Mouse (Mus musculus): ENCODE results near the gene Col25a1.

Gene Col25a1

DNA sequence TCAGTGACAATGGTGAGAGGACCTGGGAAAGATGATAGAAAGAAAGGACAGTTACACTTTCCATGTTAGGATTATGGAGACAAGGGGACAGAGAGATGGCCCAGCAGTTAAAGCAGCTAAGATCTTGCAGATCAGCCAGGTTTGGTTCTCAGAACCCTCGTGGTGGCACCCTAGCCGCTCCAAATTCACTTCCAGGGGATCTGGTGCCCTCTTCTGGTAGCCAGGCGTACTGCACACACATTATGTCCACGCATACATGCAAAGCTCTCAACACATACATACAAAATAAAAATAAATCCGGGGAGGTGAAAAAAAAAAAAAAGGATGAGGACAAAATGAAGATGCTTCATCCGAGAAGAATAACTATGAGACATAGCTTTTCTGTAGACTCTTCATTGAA, 445.4 kb downstream of the Col25a1 start:
- DNase-seq (ENCODE audit: low spot score in 2 of 2), result no peak

DNA sequence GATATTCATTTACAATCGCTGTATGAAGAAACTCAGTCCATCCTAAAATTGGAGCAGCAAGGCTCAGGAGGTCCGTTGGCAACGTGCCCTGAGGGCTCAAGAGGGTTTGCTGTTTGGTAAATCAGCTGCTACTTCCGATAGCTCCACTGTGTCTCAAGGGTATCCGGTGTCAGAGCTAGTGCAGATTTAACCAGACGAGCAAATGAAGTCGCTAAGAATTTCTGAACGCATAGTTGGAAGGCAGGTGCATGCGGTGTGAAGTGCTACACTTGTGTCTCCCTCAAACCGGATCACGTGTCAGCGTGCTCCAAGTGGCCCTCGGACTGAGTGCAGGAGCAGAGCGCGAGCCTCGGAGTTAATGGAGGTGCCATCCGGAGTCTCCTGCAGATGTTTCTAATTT, 448.2 kb downstream of the Col25a1 start:
- DNase-seq (ENCODE audit: low spot score in 2 of 2), result no peak

DNA sequence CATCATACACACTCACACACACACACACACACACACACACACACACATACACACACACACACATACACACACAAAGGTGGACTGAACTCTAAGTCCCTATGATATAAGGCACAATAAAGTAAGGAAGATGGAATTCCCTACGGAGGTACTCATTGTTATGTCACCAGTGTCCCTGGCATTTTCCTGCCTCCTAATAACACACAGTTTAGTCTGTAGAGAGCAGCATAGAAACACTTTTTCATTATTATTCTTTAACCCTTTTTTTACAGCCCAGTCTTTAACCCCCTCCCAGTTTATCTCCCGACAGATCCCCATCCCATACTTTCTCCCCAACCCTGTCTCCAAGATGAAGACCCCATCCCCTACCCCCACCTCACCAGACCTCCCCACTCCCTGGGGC, 450.3 kb downstream of the Col25a1 start:
- no peak for DNase-seq (ENCODE audit: low spot score in 2 of 2)

DNA sequence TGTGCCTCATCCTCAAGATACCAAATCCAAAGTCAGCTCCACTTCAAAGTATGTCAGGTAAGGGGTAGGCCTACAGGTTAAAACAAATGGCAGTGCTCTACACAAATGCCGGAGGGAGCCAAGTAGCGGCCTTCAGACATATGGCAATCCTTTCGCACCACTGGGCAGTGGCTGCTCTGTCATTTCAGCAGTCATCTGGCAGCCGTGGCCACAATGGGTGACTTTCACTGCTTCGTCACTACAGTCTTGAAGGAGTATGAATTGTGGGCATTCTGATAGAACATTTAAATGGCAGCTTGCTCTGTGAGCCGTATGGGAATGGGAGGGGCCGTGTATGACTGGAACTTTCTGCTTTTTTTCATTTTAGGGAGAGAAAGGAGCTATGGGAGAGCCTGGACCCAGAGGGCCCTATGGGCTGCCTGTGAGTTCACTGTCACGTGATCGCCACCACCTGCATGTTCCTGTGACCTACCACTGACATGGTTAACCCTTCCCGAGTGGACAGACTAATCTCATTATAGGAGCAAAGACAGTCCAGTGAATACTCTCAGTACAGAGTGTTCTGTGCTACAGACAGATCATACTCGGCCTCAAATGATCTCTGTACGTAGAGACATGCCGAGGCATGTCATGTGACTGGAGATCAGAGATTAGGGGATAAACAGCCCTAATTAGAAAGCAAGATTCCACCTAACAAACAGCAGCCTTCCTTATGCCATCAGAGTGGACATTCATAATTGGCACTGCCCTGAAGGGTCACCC, 451.8 kb downstream of the Col25a1 start:
- DNase-seq (ENCODE audit: low spot score in 2 of 2), result no peak

DNA sequence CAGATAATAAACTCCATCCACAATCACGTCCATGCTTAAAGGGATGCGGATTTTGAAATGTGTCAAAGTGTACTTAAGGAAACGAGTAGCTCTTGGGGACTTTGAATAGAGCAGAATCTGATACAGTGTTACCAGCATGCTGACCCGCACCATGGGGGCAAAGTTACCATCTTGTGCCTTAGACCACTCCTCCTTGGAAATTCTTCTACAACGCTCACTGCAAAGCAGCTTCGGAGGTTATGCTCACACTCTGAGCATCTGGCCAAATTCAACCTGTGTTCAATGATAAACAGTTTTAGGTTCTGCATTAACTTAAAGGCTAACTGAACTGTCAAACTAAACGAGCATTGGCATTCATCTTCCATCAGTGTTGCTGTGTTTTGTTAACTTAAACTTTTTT, 452.7 kb downstream of the Col25a1 start:
- no peak for DNase-seq (ENCODE audit: low spot score in 2 of 2)

DNA sequence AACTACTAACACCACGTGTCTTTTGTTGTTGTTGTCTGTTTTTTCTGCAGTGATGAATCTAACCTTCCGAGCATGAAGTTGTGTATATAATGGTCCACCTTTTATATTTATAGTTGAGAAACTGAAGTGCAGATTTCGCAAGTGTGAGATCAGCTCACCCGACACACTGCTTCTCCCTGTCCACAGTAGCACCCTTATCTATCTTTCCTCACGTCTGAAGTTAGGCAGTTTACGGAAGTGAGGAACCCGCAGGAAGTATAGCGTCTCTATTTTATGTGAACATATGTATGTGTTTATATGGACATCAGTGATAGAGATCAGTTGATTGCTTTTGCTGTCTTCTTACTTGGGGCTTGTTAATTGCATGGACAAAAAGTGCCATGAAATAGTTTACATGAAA, 463.7 kb downstream of the Col25a1 start:
- no peak for DNase-seq (ENCODE audit: low spot score in 2 of 2)

DNA sequence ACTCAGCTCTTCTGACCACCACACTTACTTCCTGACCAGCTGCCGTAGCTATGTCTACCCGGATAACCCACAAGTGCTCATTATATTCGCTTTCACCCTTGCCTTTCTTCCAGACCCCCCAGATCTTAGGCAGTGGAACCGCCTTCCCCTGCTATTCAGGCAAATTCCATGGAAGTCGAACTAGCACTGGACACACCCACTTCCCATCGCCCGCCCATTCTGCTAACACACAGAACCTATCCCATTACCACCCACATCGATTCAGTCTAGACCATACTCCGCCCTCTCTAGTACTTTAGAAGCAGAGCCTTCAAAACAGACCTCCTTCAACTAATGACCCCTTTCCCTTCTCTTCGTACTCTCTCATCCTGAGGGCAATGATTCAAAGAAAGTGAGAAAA, 470.2 kb downstream of the Col25a1 start:
- no peak for DNase-seq (ENCODE audit: low spot score in 2 of 2)

DNA sequence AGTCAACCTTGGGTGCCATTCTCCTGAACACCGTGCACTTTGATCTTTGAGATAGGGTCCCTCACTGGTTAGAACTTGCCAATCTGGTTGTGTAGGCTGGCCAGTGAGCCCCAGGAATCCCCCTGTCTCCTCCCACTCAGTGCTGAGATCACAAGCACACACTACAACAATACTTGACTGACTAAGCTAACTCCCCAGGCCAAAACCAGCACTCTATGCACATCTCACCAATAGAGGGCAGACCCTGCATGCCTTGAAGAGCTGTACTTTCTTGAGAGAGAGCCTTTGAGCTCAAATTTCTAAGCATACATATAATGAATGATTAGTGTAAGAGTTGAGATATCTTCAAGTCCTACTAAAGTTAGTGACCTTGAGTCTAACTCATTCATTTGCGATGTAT, 476.6 kb downstream of the Col25a1 start:
- no peak for DNase-seq (ENCODE audit: low spot score in 2 of 2)

DNA sequence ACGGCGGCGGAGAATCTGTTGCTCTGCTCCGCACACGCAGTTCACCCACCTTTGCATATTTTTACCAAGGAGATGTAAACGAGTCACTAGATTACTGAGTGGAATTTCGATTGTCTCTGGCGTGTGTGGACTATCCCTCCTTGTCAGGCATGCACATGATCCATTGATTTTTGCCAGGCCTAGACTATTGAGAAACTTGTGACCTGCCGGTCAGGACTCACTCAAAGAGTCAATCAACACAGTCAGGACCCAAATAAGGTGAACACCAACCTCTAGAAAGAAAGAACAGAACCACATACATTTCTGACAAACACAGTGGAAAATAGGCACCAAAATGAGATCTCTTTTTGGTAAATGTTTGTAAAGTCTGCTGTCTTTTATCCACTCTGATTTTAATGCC, 483.1 kb downstream of the Col25a1 start:
- DNase-seq (ENCODE audit: low spot score in 2 of 2), result no peak

DNA sequence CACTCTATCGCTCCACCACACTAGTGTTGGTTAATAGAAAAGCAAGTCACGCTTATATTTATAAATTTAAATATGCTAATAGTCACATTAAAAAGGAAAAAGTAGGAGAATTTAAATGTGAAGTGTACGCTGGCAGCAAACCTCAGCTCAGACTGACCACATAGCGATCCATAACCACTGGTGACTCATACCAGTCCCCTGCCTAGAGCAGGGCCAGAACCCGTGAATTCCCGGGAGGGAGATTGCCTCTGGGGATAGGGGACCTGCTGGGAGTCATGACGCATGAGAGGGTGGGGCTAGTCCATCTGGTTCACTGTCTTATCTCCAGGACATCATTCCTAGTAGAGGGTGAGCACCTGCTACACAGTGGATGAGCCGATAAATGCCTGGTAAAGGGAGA, 484.3 kb downstream of the Col25a1 start:
- DNase-seq (ENCODE audit: low spot score in 2 of 2), result no peak

DNA sequence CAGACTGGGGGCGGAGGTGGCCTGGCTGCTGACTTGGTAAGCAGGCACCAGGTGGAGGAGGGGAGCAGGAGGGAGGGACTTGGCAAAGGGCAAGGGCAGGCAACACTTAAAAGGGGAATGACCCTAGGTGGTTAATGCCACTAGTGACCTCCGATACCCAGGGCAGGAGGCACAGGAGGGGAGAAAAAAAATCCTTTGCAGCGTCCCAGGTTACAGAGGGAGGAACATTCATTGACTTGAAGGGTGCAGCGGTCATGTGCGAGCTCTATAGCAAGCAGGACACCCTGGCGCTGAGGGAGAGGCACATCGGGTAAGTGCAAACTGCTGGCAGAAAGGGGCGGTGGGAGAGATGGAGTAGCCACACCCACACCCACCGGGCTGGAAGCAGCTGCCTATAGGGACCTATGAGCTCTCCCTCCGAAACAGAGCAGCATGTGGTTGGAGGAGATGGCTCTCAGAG, 486.2 kb downstream of the Col25a1 start, which contains the start of gene Etnppl:
TSS of gene Etnppl (plus strand) at position 10 of the 460 bp plus-strand sequence.
- no peak for DNase-seq (ENCODE audit: low spot score in 2 of 2)

DNA sequence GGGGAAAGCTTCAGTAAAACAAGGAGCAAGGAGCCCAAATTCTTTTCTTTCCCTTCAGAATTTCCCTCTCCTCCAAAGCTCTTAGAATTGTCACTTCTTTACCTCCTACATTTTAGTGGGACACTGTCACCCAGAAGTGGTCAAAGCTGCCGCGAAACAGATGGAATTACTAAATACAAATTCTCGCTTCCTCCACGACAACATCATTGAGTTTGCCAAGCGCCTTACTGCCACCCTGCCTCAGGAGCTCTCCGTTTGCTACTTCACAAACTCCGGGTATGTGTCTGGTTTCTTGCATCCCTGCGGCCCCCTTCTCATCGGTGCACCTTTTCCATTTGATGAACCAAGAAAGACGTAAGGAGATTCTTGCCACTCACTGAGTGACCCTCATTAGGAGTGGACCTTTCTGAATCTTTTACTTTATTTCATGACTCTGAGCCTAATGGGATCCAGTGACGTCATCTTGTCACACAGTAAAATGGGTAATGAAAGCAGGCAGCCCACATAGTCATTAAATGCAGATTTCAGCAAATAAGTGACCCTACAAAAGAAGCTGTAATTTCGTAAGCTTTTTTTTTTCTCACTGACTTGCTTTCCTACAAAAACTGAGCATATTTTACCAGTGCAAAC, 489.3 kb downstream of the Col25a1 start:
- DNase-seq (ENCODE audit: low spot score in 2 of 2), result no peak

DNA sequence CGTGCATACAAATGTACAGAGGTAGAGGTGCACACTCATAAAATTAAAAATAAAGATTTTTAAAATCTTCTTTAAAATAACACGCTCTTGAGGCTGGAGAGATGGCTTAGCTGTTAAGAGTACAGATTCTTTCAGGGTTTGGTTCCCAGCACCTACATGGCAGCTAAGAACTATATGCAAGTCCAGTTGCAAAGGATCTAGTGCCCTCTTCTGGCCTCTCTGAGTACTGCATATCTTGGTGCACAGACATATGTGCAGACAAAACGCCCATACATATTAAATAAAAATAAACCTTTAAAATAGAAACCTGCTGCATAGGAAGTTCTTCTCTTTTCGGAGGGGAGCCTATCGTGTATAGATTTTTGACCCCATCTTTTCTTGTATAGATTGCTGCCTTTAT, 497.1 kb downstream of the Col25a1 start:
- no peak for DNase-seq (ENCODE audit: low spot score in 2 of 2)

DNA sequence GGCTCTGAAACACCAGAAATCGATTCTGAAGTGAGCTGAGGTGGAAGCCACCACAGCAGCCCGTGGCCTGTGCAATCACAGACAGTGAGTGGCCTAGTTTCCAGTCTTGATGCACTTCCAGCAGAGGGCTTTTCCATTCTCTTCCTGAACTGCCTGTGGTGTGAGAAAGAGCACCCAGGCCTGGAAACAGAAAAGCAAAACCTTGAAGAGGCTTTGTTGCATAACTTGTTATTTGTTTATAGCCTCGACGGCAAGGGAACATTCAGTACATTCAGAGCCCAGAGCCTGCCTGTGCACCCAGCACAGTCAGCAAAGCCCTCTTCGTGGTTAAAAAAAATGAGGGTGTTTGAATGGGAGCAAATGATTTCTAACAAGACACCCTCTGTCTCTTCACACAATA, 502.6 kb downstream of the Col25a1 start:
- no peak for DNase-seq (ENCODE audit: low spot score in 2 of 2)

DNA sequence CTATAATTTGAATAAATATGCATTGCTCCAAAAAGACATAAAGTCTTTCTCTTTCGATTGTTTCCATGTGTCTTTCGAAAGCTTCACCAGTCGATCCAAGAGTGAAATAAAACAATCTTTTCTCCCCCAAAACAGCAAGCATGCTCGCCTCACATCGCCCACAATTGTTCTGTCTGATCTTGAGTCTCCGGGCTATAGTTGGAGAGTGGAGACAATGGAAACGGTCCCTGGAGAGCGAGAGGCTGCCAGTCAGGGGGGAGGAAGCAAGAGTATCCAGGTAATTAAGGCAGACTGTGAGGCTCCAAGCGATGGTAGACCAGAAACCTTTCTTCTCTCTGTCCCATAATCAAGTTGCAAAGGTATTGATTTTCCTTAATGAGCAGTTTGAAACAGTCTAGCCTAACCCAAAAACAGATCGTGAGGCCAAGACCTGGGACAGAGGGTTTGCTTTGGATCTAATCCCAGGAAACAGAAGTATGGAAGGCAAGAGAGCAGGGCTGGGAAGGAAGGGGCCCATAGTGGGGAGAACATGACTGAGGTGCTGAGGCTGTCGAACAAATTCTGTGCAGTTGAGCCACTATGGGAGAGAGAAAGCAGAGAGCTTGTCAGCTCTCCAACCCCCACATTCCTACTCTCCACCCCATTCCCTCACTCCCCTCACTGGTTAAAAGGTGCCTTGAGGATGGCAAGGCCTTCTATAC, 515.0 kb downstream of the Col25a1 start:
- DNase-seq (ENCODE audit: low spot score in 2 of 2), result no peak

All from frontal cortex, postnatal 14 days (tissue).